Mouse (Mus musculus): ENCODE results near the gene Klf17. TPM values are rescaled to one million over a fixed set of nuclear protein-coding genes. Genes with fewer than 3 reads are reported as not detected.

Gene Klf17
- not detected for total RNA-seq (2023)

GRCm38 (mm10) chr4:117765416-117765815 lies at the start of gene Klf17:
Gene Klf17, minus strand, starts transcription at chr4:117765648.

GRCm38 (mm10) chr4:117724112-117724511 lies 41.3 kb downstream of the Klf17 start, which contains the start of gene Gm12845:
Gene Gm12845, plus strand, starts transcription at chr4:117724412.

Other genes with a start within 250 kb of the Klf17 start
- 10 to 100 TPM; 21.3 to 24.2 TPM for gene Eri3, start 215.3 kb downstream of the Klf17 start, total RNA-seq (2023)
- gene Dmap1, start 83.4 kb downstream of the Klf17 start, total RNA-seq (2023) = 10 to 100 TPM; 16.8 to 17.0 TPM
- not detected for gene Gm12845, start 41.2 kb downstream of the Klf17 start, total RNA-seq (2023)
- 1 to 10 TPM; 5.5 to 8.0 TPM for gene Slc6a9, start 68.9 kb upstream of the Klf17 start, total RNA-seq (2023)
- gene Ccdc24, start 106.9 kb upstream of the Klf17 start, total RNA-seq (2023) = not detected
- under 1 TPM in 1 of 2 experiments, not detected in 1; 0.24 TPM for gene B4galt2, start 117.8 kb upstream of the Klf17 start, total RNA-seq (2023)
- gene Atp6v0b, start 121.7 kb upstream of the Klf17 start, total RNA-seq (2023) = 100 to 1,000 TPM; 305 to 310 TPM
- gene Dph2, start 126.4 kb upstream of the Klf17 start, total RNA-seq (2023) = 1 to 10 TPM; 4.0 to 4.7 TPM
- 10 to 100 TPM; 20.8 to 23.8 TPM for gene Ipo13, start 149.4 kb upstream of the Klf17 start, total RNA-seq (2023)
- gene Artn, start 164.1 kb upstream of the Klf17 start, total RNA-seq (2023) = not detected

All from neutrophil, adult 83 days (primary cell).